Mouse (Mus musculus) heart, embryonic 12.5 days (tissue): Measurements from ENCODE around the gene Btbd9. TPM values are rescaled to one million over a fixed set of nuclear protein-coding genes. Genes with fewer than 3 reads are reported as not detected.

Source experiments
- ATAC-seq: fragments of 200-750 bp; cut with Nextera tagmentation; 2 replicates; pipeline ENCODE4 v1.8.0; 2017; ENCODE audit warnings: moderate TSS enrichment, moderate library complexity; ENCODE audit not compliant: insufficient number of reproducible peaks, low FRiP score
- H3K27ac ChIP-seq: fragments of 300-500 bp; sonication (generic); 2 replicates; pipeline ENCODE4 v1.5.1; 2016; ENCODE audit warnings: mild to moderate bottlenecking, moderate library complexity; ENCODE audit not compliant: poor library complexity, severe bottlenecking
- H3K27me3 ChIP-seq: fragments of 300-500 bp; sonication (generic); replicated peaks from 2 replicates; pipeline ENCODE4 v1.6.1; 2016; ENCODE audit warnings: mild to moderate bottlenecking, moderate library complexity
- H3K36me3 ChIP-seq: fragments of 300-500 bp; sonication (generic); 2 replicates; pipeline ENCODE4 v1.6.1; 2016; ENCODE audit warnings: mild to moderate bottlenecking, moderate library complexity
- H3K4me1 ChIP-seq: fragments of 300-500 bp; sonication (generic); replicated peaks from 2 replicates; pipeline ENCODE4 v1.6.1; 2016; ENCODE audit warnings: mild to moderate bottlenecking
- H3K4me2 ChIP-seq: fragments of 300-500 bp; sonication (generic); 2 replicates; pipeline ENCODE4 v1.6.1; 2016; ENCODE audit warnings: mild to moderate bottlenecking, moderate library complexity
- H3K4me3 ChIP-seq: fragments of 300-500 bp; sonication (generic); 2 replicates; pipeline ENCODE4 v1.5.1; 2016; ENCODE audit warnings: mild to moderate bottlenecking
- H3K9ac ChIP-seq: fragments of 300-500 bp; sonication (generic); 2 replicates; pipeline ENCODE4 v1.6.1; 2016; ENCODE audit warnings: mild to moderate bottlenecking, moderate library complexity
- H3K9me3 ChIP-seq: fragments of 300-500 bp; sonication (generic); replicated peaks from 2 replicates; pipeline ENCODE4 v1.6.1; 2016; ENCODE audit warnings: mild to moderate bottlenecking, moderate library complexity
- WGBS: fragments of 180-500 bp; shearing (Covaris S2); methylation state at CpG from one replicate; pipeline ENCODE4 v1.1.7; 2016; 5-methylcytosine and 5-hydroxymethylcytosine counted together
- polyA plus RNA-seq: library from polyadenylated mRNA; unstranded; fragments of >200 nt; fragmentation: Nextera tagmentation; extraction: Ambion mirVana; gene quantifications from 2 replicates; pipeline ENCODE4 v1.2.1, GENCODE M21; 2016

Btbd9 gene
- polyA plus RNA-seq, 1 experiment from 2014 or later, result 42.0 TPM

GRCm38 (mm10) chr17:30465060-30465762 is 111.1 kb downstream of the Btbd9 start:
- Histone ChIP-seq H3K27me3 (no peaks in the 10 kb centered on the region), H3K4me1 (peaks cover 55% of the 10 kb centered on the region)
- no peak for ATAC-seq

GRCm38 (mm10) chr17:30464240-30464745 is 112.0 kb downstream of the Btbd9 start:
- H3K36me3 ChIP-seq, result no peaks in the 10 kb centered on the region
- H3K4me3 ChIP-seq, result no peak overlapping the region
- H3K4me1 ChIP-seq, result peaks cover 50% of the 10 kb centered on the region
- H3K9ac ChIP-seq, result no peak overlapping the region
- H3K27me3 ChIP-seq, result no peaks in the 10 kb centered on the region
- peak overlapping the region; percentile 33 for H3K27ac ChIP-seq
- ATAC-seq, result peak; percentile 30; the same call in 1 of the 2 replicates
- no peak overlapping the region for H3K4me2 ChIP-seq
- no peaks in the 10 kb centered on the region for H3K9me3 ChIP-seq
- 44% methylated on average over 5 of the region's 5 CpGs for WGBS

More at GRCm38 (mm10) chr17:30465060-30465762, 111.1 kb downstream of the Btbd9 start:
- H3K4me3 ChIP-seq, result no peak overlapping the region
- no peaks in the 10 kb centered on the region for H3K36me3 ChIP-seq
- H3K27ac ChIP-seq, result 0 out of 2 replicates have a peak overlapping the region, but pooled peaks have one; percentile 33
- WGBS, result 43% methylated on average over 6 of the region's 6 CpGs
- no peak overlapping the region for H3K9ac ChIP-seq
- no peak overlapping the region for H3K4me2 ChIP-seq
- H3K9me3 ChIP-seq, result no peaks in the 10 kb centered on the region

- WGBS, result 88% methylated on average over 2 of the region's 2 CpGs
- Histone ChIP-seq H3K27me3 (no peaks in the 10 kb centered on the region), H3K4me1 (peaks cover 56% of the 10 kb centered on the region), H3K36me3 (no peaks in the 10 kb centered on the region), H3K9ac (no peak overlapping the region), H3K4me2 (no peak overlapping the region), H3K27ac (no peak overlapping the region), H3K9me3 (no peaks in the 10 kb centered on the region), H3K4me3 (no peak overlapping the region)
- ATAC-seq, result no peak
Observed at GRCm38 (mm10) chr17:30460727-30461349, 115.5 kb downstream of the Btbd9 start.

GRCm38 (mm10) chr17:30459706-30460105 is 116.6 kb downstream of the Btbd9 start:
- no peaks in the 10 kb centered on the region for H3K36me3 ChIP-seq
- no peak for ATAC-seq
- H3K4me2 ChIP-seq, result no peak overlapping the region
- H3K4me1 ChIP-seq, result peaks cover 45% of the 10 kb centered on the region
- H3K9me3 ChIP-seq, result no peaks in the 10 kb centered on the region
- H3K27ac ChIP-seq, result no peak overlapping the region
- no peaks in the 10 kb centered on the region for H3K27me3 ChIP-seq
- no peak overlapping the region for H3K4me3 ChIP-seq
- no peak overlapping the region for H3K9ac ChIP-seq
- WGBS, result 82% methylated on average over 5 of the region's 5 CpGs

GRCm38 (mm10) chr17:30458926-30459325 is 117.4 kb downstream of the Btbd9 start:
- no peak for ATAC-seq
- H3K9ac ChIP-seq, result no peak overlapping the region
- no peaks in the 10 kb centered on the region for H3K27me3 ChIP-seq
- WGBS, result 89% methylated on average over 5 of the region's 5 CpGs
- no peak overlapping the region for H3K4me3 ChIP-seq
- H3K4me1 ChIP-seq, result peaks cover 40% of the 10 kb centered on the region
- H3K9me3 ChIP-seq, result no peaks in the 10 kb centered on the region
- H3K27ac ChIP-seq, result no peak overlapping the region
- H3K36me3 ChIP-seq, result no peaks in the 10 kb centered on the region
- H3K4me2 ChIP-seq, result no peak overlapping the region

- no peaks in the 10 kb centered on the region for H3K27me3 ChIP-seq
- H3K4me2 ChIP-seq, result no peak overlapping the region
- no peak overlapping the region for H3K9ac ChIP-seq
- no peak overlapping the region for H3K27ac ChIP-seq
- H3K36me3 ChIP-seq, result no peaks in the 10 kb centered on the region
- H3K4me1 ChIP-seq, result peaks cover 34% of the 10 kb centered on the region
- WGBS, result 41% methylated on average over 3 of the region's 3 CpGs
- H3K4me3 ChIP-seq, result no peak overlapping the region
- no peak for ATAC-seq
- no peaks in the 10 kb centered on the region for H3K9me3 ChIP-seq
Observed at GRCm38 (mm10) chr17:30458301-30458700, 118.0 kb downstream of the Btbd9 start.

GRCm38 (mm10) chr17:30457486-30457885 is 118.8 kb downstream of the Btbd9 start:
- 78% methylated on average over 7 of the region's 7 CpGs for WGBS
- H3K27me3 ChIP-seq, result no peaks in the 10 kb centered on the region
- no peak overlapping the region for H3K27ac ChIP-seq
- H3K4me2 ChIP-seq, result no peak overlapping the region
- H3K9ac ChIP-seq, result no peak overlapping the region
- no peak for ATAC-seq
- H3K9me3 ChIP-seq, result no peaks in the 10 kb centered on the region
- no peak overlapping the region for H3K4me3 ChIP-seq
- H3K36me3 ChIP-seq, result no peaks in the 10 kb centered on the region
- peaks cover 27% of the 10 kb centered on the region for H3K4me1 ChIP-seq

GRCm38 (mm10) chr17:30456293-30456692 is 120.0 kb downstream of the Btbd9 start:
- Histone ChIP-seq H3K4me1 (peaks cover 27% of the 10 kb centered on the region), H3K4me3 (no peak overlapping the region), H3K9me3 (no peaks in the 10 kb centered on the region), H3K27ac (no peak overlapping the region), H3K27me3 (no peaks in the 10 kb centered on the region), H3K36me3 (no peaks in the 10 kb centered on the region), H3K9ac (no peak overlapping the region), H3K4me2 (no peak overlapping the region)
- no peak for ATAC-seq
- WGBS, result 63% methylated on average over 12 of the region's 12 CpGs

- Histone ChIP-seq H3K4me2 (no peak overlapping the region), H3K36me3 (no peaks in the 10 kb centered on the region), H3K4me3 (no peak overlapping the region), H3K9ac (no peak overlapping the region), H3K27ac (no peak overlapping the region), H3K27me3 (no peaks in the 10 kb centered on the region), H3K9me3 (no peaks in the 10 kb centered on the region), H3K4me1 (peaks cover 27% of the 10 kb centered on the region)
- 18% methylated on average over 3 of the region's 3 CpGs for WGBS
- ATAC-seq, result no peak
Observed at GRCm38 (mm10) chr17:30454862-30455243, 121.4 kb downstream of the Btbd9 start.

- Histone ChIP-seq H3K27me3 (no peaks in the 10 kb centered on the region), H3K4me2 (no peak overlapping the region), H3K4me1 (peaks cover 27% of the 10 kb centered on the region), H3K9me3 (no peaks in the 10 kb centered on the region), H3K27ac (no peak overlapping the region), H3K4me3 (no peak overlapping the region), H3K9ac (no peak overlapping the region), H3K36me3 (no peaks in the 10 kb centered on the region)
- WGBS, result 60% methylated on average over 6 of the region's 6 CpGs
- no peak for ATAC-seq
Observed at GRCm38 (mm10) chr17:30454155-30454861, 122.0 kb downstream of the Btbd9 start.

- H3K27me3 ChIP-seq, result no peaks in the 10 kb centered on the region
- WGBS, result 57% methylated on average over 4 of the region's 4 CpGs
- H3K27ac ChIP-seq, result no peak overlapping the region
- H3K4me2 ChIP-seq, result no peak overlapping the region
- no peaks in the 10 kb centered on the region for H3K9me3 ChIP-seq
- H3K4me1 ChIP-seq, result peaks cover 18% of the 10 kb centered on the region
- H3K9ac ChIP-seq, result no peak overlapping the region
- ATAC-seq, result no peak
- H3K36me3 ChIP-seq, result no peaks in the 10 kb centered on the region
- no peak overlapping the region for H3K4me3 ChIP-seq
Observed at GRCm38 (mm10) chr17:30453272-30453671, 123.0 kb downstream of the Btbd9 start.
